Mouse (Mus musculus) forebrain, embryonic 12.5 days (tissue): ENCODE results near the gene Cxcr1. TPM values are rescaled to one million over a fixed set of nuclear protein-coding genes. Genes with fewer than 3 reads are reported as not detected.
"Not testable (repeated sequence)": the region's sequence is repeated elsewhere in the genome, so short reads cannot be mapped to it uniquely, and the experiment has no call there.

ENCODE experiments used
- ATAC-seq: fragments of 200-750 bp; cut with Nextera tagmentation; 2 replicates; pipeline ENCODE4 v1.8.0; 2017; ENCODE audit warnings: moderate TSS enrichment; ENCODE audit not compliant: low FRiP score
- H3K27ac ChIP-seq: fragments of 300-500 bp; sonication (generic); 2 replicates; pipeline ENCODE4 v1.5.1; 2016; ENCODE audit warnings: mild to moderate bottlenecking
- H3K27me3 ChIP-seq: fragments of 300-500 bp; sonication (generic); 2 replicates; pipeline ENCODE4 v1.6.1; 2016; ENCODE audit warnings: mild to moderate bottlenecking
- H3K36me3 ChIP-seq: fragments of 300-500 bp; sonication (generic); replicated peaks from 2 replicates; pipeline ENCODE4 v1.6.1; 2016; ENCODE audit warnings: mild to moderate bottlenecking
- H3K4me1 ChIP-seq: fragments of 300-500 bp; sonication (generic); 2 replicates; pipeline ENCODE4 v1.6.1; 2016
- H3K4me2 ChIP-seq: fragments of 300-500 bp; sonication (generic); 2 replicates; pipeline ENCODE4 v1.6.1; 2016; ENCODE audit warnings: mild to moderate bottlenecking, moderate library complexity
- H3K4me3 ChIP-seq: fragments of 300-500 bp; sonication (generic); replicated peaks from 2 replicates; pipeline ENCODE4 v1.5.1; 2016; ENCODE audit warnings: mild to moderate bottlenecking
- H3K9ac ChIP-seq: fragments of 300-500 bp; sonication (generic); 2 replicates; pipeline ENCODE4 v1.6.1; 2016; ENCODE audit warnings: mild to moderate bottlenecking
- H3K9me3 ChIP-seq: fragments of 300-500 bp; sonication (generic); 2 replicates; pipeline ENCODE4 v1.6.1; 2016
- WGBS: fragments of 180-500 bp; shearing (Covaris S2); methylation state at CpG from one replicate; pipeline ENCODE4 v1.1.7; 2016; 5-methylcytosine and 5-hydroxymethylcytosine counted together
- polyA plus RNA-seq: library from polyadenylated mRNA; unstranded; fragments of >200 nt; fragmentation: Nextera tagmentation; extraction: Ambion mirVana; gene quantifications from 2 replicates; pipeline ENCODE4 v1.2.1, GENCODE M21; 2016

Cxcr1 gene
- polyA plus RNA-seq, 1 experiment from 2014 or later: not detected

- Histone ChIP-seq H3K4me2 (no peak overlapping the region), H3K27ac (no peak overlapping the region), H3K27me3 (no peaks in the 10 kb centered on the region), H3K36me3 (no peaks in the 10 kb centered on the region), H3K9me3 (no peaks in the 10 kb centered on the region), H3K4me3 (no peak overlapping the region), H3K9ac (no peak overlapping the region), H3K4me1 (no peaks in the 10 kb centered on the region)
- no peak for ATAC-seq
- WGBS: 89% methylated on average over 7 of the region's 7 CpGs
These were observed 4.0 kb downstream of the Cxcr1 start for GRCm38 (mm10) chr1:74190471-74190870.

GRCm38 (mm10) chr1:74183006-74183405, 11.4 kb downstream of the Cxcr1 start:
- Histone ChIP-seq H3K4me3 (no peak overlapping the region), H3K27me3 (no peaks in the 10 kb centered on the region), H3K36me3 (no peaks in the 10 kb centered on the region), H3K27ac (no peak overlapping the region), H3K4me2 (no peak overlapping the region), H3K9me3 (no peaks in the 10 kb centered on the region), H3K4me1 (no peaks in the 10 kb centered on the region), H3K9ac (no peak overlapping the region)
- ATAC-seq: no peak
- 71% methylated on average over 2 of the region's 2 CpGs for WGBS

DNA sequence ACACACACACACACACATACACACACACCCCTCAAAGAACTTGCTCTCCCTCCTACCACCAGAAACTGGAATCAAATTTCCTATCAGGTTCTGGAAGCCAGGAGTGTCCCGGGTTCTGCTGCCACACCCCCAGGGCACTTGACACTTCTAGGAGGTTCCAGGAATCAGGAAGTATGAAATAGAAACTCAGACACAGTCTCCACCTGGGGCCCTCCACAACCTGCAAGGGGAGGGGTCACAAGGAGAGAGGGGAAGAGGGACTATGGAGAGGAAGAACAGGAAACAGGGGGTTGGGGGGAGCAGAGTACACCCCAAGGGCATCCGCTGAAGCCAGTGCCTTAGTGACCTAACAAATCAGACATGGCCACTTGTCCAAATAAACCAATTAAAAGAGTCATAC, 13.0 kb downstream of the Cxcr1 start:
- no peaks in the 10 kb centered on the region for H3K27me3 ChIP-seq
- ATAC-seq: no peak
- H3K9ac ChIP-seq: no peak overlapping the region
- no peaks in the 10 kb centered on the region for H3K9me3 ChIP-seq
- WGBS: 81% methylated on average over 2 of the region's 2 CpGs
- no peaks in the 10 kb centered on the region for H3K36me3 ChIP-seq
- H3K4me1 ChIP-seq: no peaks in the 10 kb centered on the region
- no peak overlapping the region for H3K4me3 ChIP-seq
- no peak overlapping the region for H3K4me2 ChIP-seq
- no peak overlapping the region for H3K27ac ChIP-seq

- 70% methylated on average over 9 of the region's 9 CpGs for WGBS
- ATAC-seq: no peak
- H3K36me3 ChIP-seq: no peaks in the 10 kb centered on the region
- H3K4me3 ChIP-seq: no peak overlapping the region
- H3K9me3 ChIP-seq: no peaks in the 10 kb centered on the region
- no peak overlapping the region for H3K27ac ChIP-seq
- H3K4me2 ChIP-seq: no peak overlapping the region
- H3K4me1 ChIP-seq: no peaks in the 10 kb centered on the region
- H3K9ac ChIP-seq: no peak overlapping the region
- no peaks in the 10 kb centered on the region for H3K27me3 ChIP-seq
These were observed 14.6 kb downstream of the Cxcr1 start for GRCm38 (mm10) chr1:74179624-74180408.

DNA sequence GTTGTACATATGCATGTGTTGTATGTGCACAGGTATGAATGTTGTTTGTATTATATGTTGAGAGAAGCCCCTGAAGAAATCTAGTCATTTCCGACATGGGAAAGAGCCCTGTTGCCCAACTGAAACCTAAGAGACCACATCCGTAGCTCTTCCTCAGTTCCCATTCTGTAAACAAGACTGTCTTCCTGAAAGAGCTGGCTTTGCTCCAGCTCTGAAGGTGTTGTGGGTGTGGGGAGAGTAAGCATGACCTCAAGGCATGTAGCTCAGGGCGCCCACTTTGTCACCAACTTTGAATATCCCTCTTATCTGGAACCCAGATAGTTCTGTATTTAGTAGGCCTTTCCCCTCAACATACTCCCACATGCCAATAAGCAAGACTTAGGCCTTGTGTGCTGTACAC, 15.8 kb downstream of the Cxcr1 start:
- WGBS: 88% methylated on average over 3 of the region's 3 CpGs
- Histone ChIP-seq H3K9me3 (no peaks in the 10 kb centered on the region), H3K27ac (no peak overlapping the region), H3K27me3 (no peaks in the 10 kb centered on the region), H3K36me3 (no peaks in the 10 kb centered on the region), H3K4me2 (no peak overlapping the region), H3K9ac (no peak overlapping the region), H3K4me1 (no peaks in the 10 kb centered on the region), H3K4me3 (no peak overlapping the region)
- no peak for ATAC-seq

- Histone ChIP-seq H3K4me3 (no peak overlapping the region), H3K4me1 (no peaks in the 10 kb centered on the region), H3K4me2 (no peak overlapping the region), H3K36me3 (no peaks in the 10 kb centered on the region), H3K27ac (no peak overlapping the region), H3K9ac (no peak overlapping the region), H3K27me3 (no peaks in the 10 kb centered on the region), H3K9me3 (no peaks in the 10 kb centered on the region)
- ATAC-seq: no peak
- 84% methylated on average over 4 of the region's 4 CpGs for WGBS
These were observed 18.7 kb downstream of the Cxcr1 start for GRCm38 (mm10) chr1:74175731-74176130.

DNA sequence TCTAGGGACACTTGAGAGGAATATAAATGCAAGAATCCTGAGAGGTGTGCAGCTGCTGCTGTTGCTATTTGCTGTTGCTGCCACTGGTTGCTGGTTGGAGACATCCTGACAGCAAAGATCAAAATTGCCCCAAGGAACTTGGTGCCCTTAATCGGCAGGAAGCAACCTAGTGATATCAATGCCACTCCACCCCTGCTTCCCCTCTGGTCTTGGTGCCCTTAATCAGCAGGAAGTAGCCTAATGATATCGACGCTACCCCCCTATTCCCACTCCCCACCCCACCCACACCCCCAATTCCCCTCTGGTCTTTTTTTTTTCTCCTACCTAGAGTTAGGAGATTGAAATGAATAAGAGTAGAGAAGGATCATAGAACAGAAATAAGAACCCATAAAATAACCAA, 21.7 kb downstream of the Cxcr1 start:
- no peak for ATAC-seq

DNA sequence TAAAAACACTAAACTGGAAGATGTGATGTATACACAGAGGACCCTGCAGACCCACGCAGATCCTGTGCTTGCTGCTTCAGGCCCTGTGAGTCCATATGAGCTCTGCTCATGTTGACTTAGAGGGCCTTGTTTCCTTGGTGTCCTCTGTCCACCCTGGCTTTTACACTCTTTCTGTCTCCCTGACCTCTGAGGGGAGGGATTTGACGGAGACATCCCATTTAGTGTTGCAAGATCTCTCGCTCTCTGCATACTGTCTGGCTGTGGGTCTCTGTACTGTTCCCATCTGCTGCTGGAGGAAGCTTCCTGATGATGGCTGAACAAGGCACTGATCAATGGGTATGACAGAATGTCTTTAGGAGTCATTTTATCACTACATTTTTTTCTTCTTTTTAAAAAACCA, 24.7 kb downstream of the Cxcr1 start:
- ATAC-seq: no peak
- Histone ChIP-seq H3K4me3 (no peak overlapping the region), H3K9ac (no peak overlapping the region), H3K36me3 (no peaks in the 10 kb centered on the region), H3K4me1 (no peaks in the 10 kb centered on the region), H3K27ac (no peak overlapping the region), H3K9me3 (no peaks in the 10 kb centered on the region), H3K4me2 (no peak overlapping the region), H3K27me3 (no peaks in the 10 kb centered on the region)
- 88% methylated on average over 3 of the region's 3 CpGs for WGBS

More for the DNA sequence above, 21.7 kb downstream of the Cxcr1 start:
- no peaks in the 10 kb centered on the region for H3K4me1 ChIP-seq
- H3K4me3 ChIP-seq: no peak overlapping the region
- H3K27ac ChIP-seq: no peak overlapping the region
- H3K36me3 ChIP-seq: no peaks in the 10 kb centered on the region
- no peak overlapping the region for H3K9ac ChIP-seq
- no peaks in the 10 kb centered on the region for H3K9me3 ChIP-seq
- H3K4me2 ChIP-seq: no peak overlapping the region
- H3K27me3 ChIP-seq: no peaks in the 10 kb centered on the region
- WGBS: 91% methylated on average over 3 of the region's 3 CpGs

DNA sequence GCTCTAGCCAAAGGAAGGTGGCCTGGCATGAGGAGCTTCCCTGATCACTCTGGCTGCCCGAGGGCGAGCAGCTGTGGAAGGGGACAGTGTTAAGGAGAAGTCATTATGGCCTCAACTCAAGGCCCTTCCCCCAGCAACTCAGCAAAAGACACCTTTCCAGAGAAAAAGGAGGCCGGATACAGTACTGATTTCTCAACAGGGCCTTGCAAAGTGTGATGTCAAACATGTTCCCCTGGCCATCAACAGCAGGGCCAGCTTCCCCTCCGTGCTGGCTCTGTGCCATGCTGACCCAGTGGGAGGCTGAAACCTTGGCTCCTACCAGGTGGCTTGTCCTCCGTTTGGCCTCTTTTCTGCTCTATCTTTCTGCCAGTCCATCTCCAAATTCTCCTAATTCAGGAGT, 27.3 kb downstream of the Cxcr1 start:
- Histone ChIP-seq H3K4me2 (no peak overlapping the region), H3K9ac (no peak overlapping the region), H3K27me3 (no peaks in the 10 kb centered on the region), H3K4me1 (no peaks in the 10 kb centered on the region), H3K27ac (no peak overlapping the region), H3K4me3 (no peak overlapping the region), H3K9me3 (no peaks in the 10 kb centered on the region), H3K36me3 (no peaks in the 10 kb centered on the region)
- WGBS: 87% methylated on average over 5 of the region's 5 CpGs
- no peak for ATAC-seq

DNA sequence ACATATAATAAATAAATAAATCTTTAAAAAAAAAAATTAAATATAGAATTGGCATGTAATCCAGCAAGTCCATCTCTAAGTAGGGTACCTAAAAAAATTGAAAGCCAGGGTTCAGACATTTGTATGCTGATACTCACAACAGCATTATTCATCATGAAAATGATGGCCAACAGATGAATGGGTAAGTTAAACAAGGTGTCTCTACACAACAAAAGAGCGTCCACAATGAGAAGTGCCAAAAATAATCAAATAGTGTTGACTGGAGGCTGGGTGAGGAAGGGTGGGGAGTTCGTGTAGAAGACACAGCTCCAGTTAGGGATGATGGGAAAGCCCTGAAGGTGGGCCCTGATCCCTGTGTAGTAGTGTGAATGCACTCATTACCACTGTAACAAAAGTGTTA, 34.4 kb downstream of the Cxcr1 start:
- no peak for ATAC-seq
- no peak overlapping the region for H3K4me3 ChIP-seq
- no peak overlapping the region for H3K9ac ChIP-seq
- WGBS: 68% methylated on average over 2 of the region's 2 CpGs
- H3K9me3 ChIP-seq: no peaks in the 10 kb centered on the region
- H3K27ac ChIP-seq: no peak overlapping the region
- H3K4me2 ChIP-seq: no peak overlapping the region
- no peaks in the 10 kb centered on the region for H3K4me1 ChIP-seq
- H3K27me3 ChIP-seq: no peaks in the 10 kb centered on the region
- no peaks in the 10 kb centered on the region for H3K36me3 ChIP-seq

DNA sequence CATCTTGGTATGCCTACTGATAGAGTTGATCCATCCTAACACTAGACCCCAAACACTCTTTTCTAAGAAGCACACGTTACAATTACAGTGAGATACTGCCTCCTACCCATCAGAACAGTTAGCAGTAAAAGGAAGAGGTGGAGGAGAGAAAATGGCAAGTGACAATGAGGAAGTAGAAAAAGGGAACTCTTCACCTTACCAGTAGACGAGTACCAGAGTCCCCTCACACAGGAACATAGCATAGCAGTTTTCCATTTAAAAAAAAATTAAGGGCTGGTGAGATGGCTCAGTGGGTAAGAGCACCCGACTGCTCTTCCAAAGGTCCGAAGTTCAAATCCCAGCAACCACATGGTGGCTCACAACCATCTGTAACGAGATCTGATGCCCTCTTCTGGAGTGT, 34.8 kb downstream of the Cxcr1 start:
- H3K27me3 ChIP-seq, H3K36me3 ChIP-seq, ATAC-seq, H3K4me2 ChIP-seq, H3K9ac ChIP-seq, H3K27ac ChIP-seq, H3K4me3 ChIP-seq, H3K4me1 ChIP-seq, H3K9me3 ChIP-seq: not testable (repeated sequence)
- WGBS: 90% methylated on average over 5 of the region's 5 CpGs

DNA sequence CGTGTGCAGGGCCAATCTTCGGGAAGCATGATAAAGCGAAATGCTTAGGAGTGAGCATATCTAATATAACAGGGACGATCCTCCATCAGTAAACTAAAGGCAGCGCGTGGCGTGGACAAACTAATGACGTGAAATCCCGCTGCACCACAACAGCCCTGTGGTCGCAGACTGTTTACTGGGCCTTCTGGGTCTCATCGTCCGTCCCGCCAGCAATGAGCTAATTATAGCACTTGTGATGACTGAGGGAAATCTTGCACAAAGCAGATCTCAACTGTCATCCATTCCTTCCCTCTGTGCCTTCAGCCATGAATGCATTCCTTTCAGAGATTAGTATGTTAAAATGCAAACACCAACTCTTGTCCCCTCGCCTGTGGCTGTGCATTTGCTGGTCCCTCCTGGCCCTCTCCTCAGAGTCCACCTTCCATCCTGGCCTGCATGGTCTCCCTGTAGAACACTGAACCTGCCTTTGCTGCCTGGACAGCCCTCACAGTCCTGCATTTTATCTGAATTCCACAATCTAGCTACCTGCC, 38.0 kb downstream of the Cxcr1 start:
- H3K4me3 ChIP-seq: no peak overlapping the region
- no peaks in the 10 kb centered on the region for H3K4me1 ChIP-seq
- no peaks in the 10 kb centered on the region for H3K36me3 ChIP-seq
- H3K9me3 ChIP-seq: no peaks in the 10 kb centered on the region
- no peak overlapping the region for H3K4me2 ChIP-seq
- no peak overlapping the region for H3K9ac ChIP-seq
- no peak for ATAC-seq
- no peak overlapping the region for H3K27ac ChIP-seq
- 73% methylated on average over 14 of the region's 14 CpGs for WGBS
- H3K27me3 ChIP-seq: no peaks in the 10 kb centered on the region

GRCm38 (mm10) chr1:74155435-74156012, 38.9 kb downstream of the Cxcr1 start:
- H3K4me1 ChIP-seq: no peaks in the 10 kb centered on the region
- ATAC-seq: no peak
- WGBS: 93% methylated on average over 6 of the region's 6 CpGs

More at GRCm38 (mm10) chr1:74155435-74156012, 38.9 kb downstream of the Cxcr1 start:
- Histone ChIP-seq H3K27ac (no peak overlapping the region), H3K9me3 (no peaks in the 10 kb centered on the region), H3K27me3 (no peaks in the 10 kb centered on the region), H3K4me2 (no peak overlapping the region), H3K4me3 (no peak overlapping the region), H3K9ac (no peak overlapping the region), H3K36me3 (no peaks in the 10 kb centered on the region)
